In the genomic region with DNA sequence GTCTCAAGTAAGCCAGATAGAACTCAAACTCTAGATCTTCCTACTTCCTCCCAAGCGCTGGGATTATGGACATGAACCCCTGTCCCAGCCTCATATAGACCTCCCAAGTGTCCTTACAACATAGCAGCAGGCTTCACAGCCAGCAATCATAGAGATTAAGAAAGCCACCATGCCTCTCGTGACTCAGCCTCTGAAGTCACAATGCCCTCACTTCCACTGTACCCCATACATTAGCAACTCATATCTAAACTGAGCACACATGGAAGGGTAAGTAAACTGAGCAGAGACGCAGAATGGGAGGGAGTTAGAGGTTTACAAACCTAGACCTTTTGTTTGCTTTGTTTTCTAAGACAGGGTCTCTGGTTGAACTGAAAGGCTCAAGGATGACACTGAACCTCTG, we compare ENCODE assay signal across 22 mouse cellular contexts. TPM values are rescaled to one million over a fixed set of nuclear protein-coding genes. Genes with fewer than 3 reads are reported as not detected.
DNase-seq lines count a peak whose midpoint lies in the region; ATAC-seq and TF ChIP-seq lines count a peak whose summit lies in the region.
"Had no signal": no experiment of that assay in that cellular context is flagged by ENCODE, and none has a peak within 500 bp of the region (broad histone marks: within the 10 kb centered on the region; RNA-seq: fewer than 3 reads in every experiment).

No protein-coding gene starts in this region.

- H3K4me1 ChIP-seq in stomach, embryonic 15.5 days = peaks cover 3% of the 10 kb centered on the region; the same call in 1 of the 2 replicates
- no peaks in the 10 kb centered on the region for H3K4me1 ChIP-seq in stomach, postnatal 0 days (replicated peaks; ENCODE audit: control insufficient read depth, insufficient read depth)

- DNase-seq in gastrocnemius, adult 2 months = no peak
- DNase-seq in gastrocnemius, postnatal 4 days (ENCODE audit: low spot score in 2 of 2) = no peak
- DNase-seq in stomach, postnatal 0 days (ENCODE audit: low spot score) = peak; percentile 51
- DNase-seq in heart, postnatal 14 days = no peak
- DNase-seq in embryo, embryonic 10.5 days (ENCODE audit: low spot score) = no peak
- DNase-seq: adrenal gland, adult 2 months; adrenal gland, adult 8-10 months; adrenal gland, postnatal 10 days; adrenal gland, postnatal 14 days; adrenal gland, postnatal 25 days; adrenal gland, postnatal 36 days; B cell, adult 2 months; cerebellum, adult 11 months; cerebellum, adult 11-12 months; cerebellum, adult 18-20 months had no signal

- ATAC-seq in stomach, embryonic 15.5 days (ENCODE audit: insufficient read depth, low FRiP score, low read depth) = 0 out of 2 replicates have a peak, but pooled peaks have one; percentile 21
- peak; percentile 69; the same call in 1 of the 2 replicates for ATAC-seq in stomach, postnatal 0 days (ENCODE audit: low FRiP score, low TSS enrichment)
- ATAC-seq: activated CD4-positive, CD25-positive, alpha-beta regulatory T cell, adult 4 months; CD4-positive, CD25-positive, alpha-beta regulatory T cell, adult 4 months; Patski had no signal

- no peak for TF ChIP-seq EP300 in stomach, postnatal 0 days (optimal IDR thresholded peaks at IDR 0.05)

- WGBS in stomach, embryonic 15.5 days = 72% methylated on average over 3 of the region's 3 CpGs
- 71% methylated on average over 3 of the region's 3 CpGs for WGBS in stomach, postnatal 0 days

- H3K4me2 ChIP-seq in stomach, embryonic 15.5 days = no peak overlapping the region
- no peak overlapping the region for H3K4me2 ChIP-seq in stomach, postnatal 0 days (replicated peaks; ENCODE audit: low read depth)

- peak overlapping the region; percentile 86 for H3K27ac ChIP-seq in gastrocnemius, adult 2 months
- H3K27ac ChIP-seq in stomach, embryonic 15.5 days = no peak overlapping the region
- H3K27ac ChIP-seq in stomach, postnatal 0 days (replicated peaks) = no peak overlapping the region

- no peak for TF ChIP-seq CTCF in gastrocnemius, adult 2 months (IDR thresholded peaks at IDR 0.05)
- no peak for TF ChIP-seq CTCF in stomach, postnatal 0 days (IDR thresholded peaks at IDR 0.05; ENCODE audit: low read depth)

- no peak overlapping the region for H3K9ac ChIP-seq in stomach, embryonic 15.5 days
- H3K9ac ChIP-seq in stomach, postnatal 0 days (ENCODE audit: low read length) = no peak overlapping the region

- intact Hi-C loops in gastrocnemius, adult 2 months (cut with DNase I) = no loop called here
- intact Hi-C loops in heart, postnatal 14 days (cut with DNase I) = no loop called here

- no peaks in the 10 kb centered on the region for H3K27me3 ChIP-seq in stomach, embryonic 15.5 days (replicated peaks)
- no peaks in the 10 kb centered on the region for H3K27me3 ChIP-seq in stomach, postnatal 0 days (ENCODE audit: control insufficient read depth, insufficient read depth, low read length)
- H3K27me3 ChIP-seq: CH12.LX, Patski had no signal

- no peaks in the 10 kb centered on the region for H3K36me3 ChIP-seq in stomach, embryonic 15.5 days
- H3K36me3 ChIP-seq in stomach, postnatal 0 days (ENCODE audit: control insufficient read depth, insufficient read depth, low read length) = no peaks in the 10 kb centered on the region
- H3K36me3 ChIP-seq: G1E had no signal

- H3K9me3 ChIP-seq in stomach, embryonic 15.5 days = no peaks in the 10 kb centered on the region
- no peaks in the 10 kb centered on the region for H3K9me3 ChIP-seq in stomach, postnatal 0 days (ENCODE audit: control insufficient read depth, low read length)
- H3K9me3 ChIP-seq: G1E had no signal

- no peak overlapping the region for H3K4me3 ChIP-seq in gastrocnemius, adult 2 months
- no peak overlapping the region for H3K4me3 ChIP-seq in stomach, embryonic 15.5 days (replicated peaks)
- no peak overlapping the region for H3K4me3 ChIP-seq in stomach, postnatal 0 days (ENCODE audit: low read depth, low read length)

RNA-seq across cellular contexts. Expression of a gene that starts 13.7 kb away (rescaled TPM):
- 10 to 100 TPM; 82.5 to 83.1 TPM for total RNA-seq in gastrocnemius, adult 2 months (2021)
- total RNA-seq in gastrocnemius, postnatal 4 days (2021) = 100 to 1,000 TPM; 118 to 134 TPM
- 32.6 and 34.2 TPM in 2 replicates for polyA plus RNA-seq in stomach, embryonic 15.5 days (2015; fragmentation: Nextera tagmentation; extraction: Ambion mirVana)
- 14.3 and 17.5 TPM in 2 replicates for polyA plus RNA-seq in stomach, postnatal 0 days (2015; fragmentation: Nextera tagmentation; extraction: Ambion mirVana)
- 10 to 100 TPM; 77.2 to 87.0 TPM for total RNA-seq in heart, postnatal 14 days (2021)
- total RNA-seq: MEL had no signal
